Mouse (Mus musculus): ENCODE results near the gene Il18bp.
"Not testable (repeated sequence)": the region's sequence is repeated elsewhere in the genome, so short reads cannot be mapped to it uniquely, and the experiment has no call there.

Gene Il18bp

DNA sequence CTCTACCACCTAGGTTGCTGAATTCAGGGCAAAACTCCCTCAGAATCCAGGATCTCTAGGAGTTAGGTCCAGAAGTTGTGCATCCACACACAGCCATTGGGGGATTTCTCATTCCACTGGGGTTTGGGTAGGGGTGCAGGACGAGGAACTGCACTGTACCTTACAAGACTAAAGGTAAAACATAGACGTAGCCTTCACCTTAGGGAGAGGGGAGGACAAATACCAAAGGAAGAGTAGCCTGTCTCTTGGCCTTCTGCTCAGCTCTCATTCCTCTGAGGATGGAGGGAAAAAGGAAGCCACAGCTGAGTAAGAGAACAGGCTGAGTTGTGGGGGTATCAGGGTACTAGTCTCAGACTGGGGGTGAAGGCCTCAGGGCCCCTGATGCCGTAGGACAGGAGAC is at the start of gene Il18bp:
Gene Il18bp (minus strand): TSS at position 101 of the 400 bp plus-strand sequence.
- DNase-seq (ENCODE audit: low spot score in 2 of 2), result no peak

DNA sequence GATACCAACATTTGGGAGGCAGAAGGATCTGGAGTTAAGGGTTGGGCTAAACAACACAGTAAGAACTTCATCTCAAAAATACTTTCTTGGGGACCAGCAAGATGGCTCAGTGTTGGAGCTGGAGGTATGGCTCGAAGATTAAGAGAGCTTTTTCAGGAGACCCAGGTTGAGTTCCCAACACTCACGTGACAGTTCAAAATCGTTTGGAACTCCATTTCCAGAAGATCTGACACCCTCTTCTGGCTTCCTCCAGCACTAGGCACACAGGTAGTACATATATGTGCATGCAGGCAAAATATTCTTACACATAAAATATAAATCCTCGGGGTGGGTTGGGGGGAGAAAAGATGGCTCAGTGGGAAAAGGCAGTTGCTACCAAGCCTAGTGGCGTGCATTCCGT is 47.9 kb upstream of the Il18bp start:
- DNase-seq (ENCODE audit: low spot score in 2 of 2), result no peak

DNA sequence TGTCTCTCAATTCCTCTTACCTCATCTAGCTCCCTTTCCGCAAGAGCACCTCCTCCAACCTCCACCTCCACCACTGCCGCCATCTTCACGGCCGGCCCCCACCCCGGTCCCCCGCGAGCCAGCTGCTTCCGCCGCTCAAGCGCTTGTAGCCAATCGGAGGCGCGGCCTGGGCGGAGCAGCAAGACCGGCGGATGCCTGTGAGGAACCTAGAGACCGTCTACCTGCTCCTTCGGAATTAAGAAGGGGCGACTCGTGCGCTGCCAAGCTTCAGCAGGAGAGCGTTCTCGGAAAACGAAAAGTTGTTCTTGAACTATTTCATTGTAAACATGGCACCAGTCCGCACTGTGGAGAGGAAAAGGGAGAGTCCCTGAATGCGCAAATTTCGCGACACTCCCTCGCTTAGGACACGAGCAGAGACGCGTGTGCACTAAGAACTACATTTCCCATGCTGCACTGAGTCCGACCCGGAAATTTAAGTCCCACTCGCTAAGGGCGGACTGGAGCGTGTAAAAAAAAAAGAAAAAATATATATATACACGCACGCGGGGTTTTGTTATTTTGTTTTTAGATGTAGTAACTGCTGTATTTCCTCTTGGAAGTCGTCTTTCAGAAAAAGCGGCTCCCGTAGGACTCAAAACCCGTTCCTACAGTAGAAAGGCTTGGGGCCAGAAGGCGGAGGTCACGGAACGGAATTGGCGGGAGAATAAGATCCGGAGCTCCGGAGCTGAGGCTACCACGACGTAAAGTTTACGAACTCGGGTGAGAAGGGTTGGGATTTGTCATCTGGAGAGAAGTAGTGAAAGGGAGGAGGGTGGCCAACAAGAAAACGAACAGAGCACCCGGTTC is 46.8 kb upstream of the Il18bp start, which contains the start of the genes Rnf121, Xndc1 and Xntrpc:
Gene Rnf121 (minus strand): TSS at position 424 of the 846 bp plus-strand sequence.
Gene Xndc1 (plus strand): TSS at position 466 of the 846 bp plus-strand sequence.
Gene Xntrpc (plus strand): TSS at position 668 of the 846 bp plus-strand sequence.
- peak; percentile 88 to 92 for DNase-seq (ENCODE audit: low spot score in 2 of 2)

DNA sequence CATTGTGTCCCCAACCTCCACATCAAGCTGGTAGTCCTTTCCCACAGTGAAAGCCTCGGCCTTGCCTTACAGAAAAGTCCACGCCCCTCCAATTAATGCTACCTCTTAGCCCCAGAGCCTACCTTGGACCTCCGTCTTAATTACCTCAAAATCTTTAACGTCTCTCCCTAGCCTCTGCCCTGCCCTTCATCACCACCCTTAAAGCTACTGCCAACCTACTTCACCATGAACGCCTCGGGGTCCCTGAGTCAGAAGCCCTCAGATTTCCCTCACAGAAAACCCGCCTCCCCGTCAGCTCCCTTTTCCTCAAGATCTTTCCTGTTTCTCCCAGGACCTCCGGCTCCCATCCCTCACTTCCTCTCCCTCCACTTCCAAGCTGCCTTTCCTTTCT is 46.2 kb upstream of the Il18bp start:
- no peak for DNase-seq (ENCODE audit: low spot score in 2 of 2)

DNA sequence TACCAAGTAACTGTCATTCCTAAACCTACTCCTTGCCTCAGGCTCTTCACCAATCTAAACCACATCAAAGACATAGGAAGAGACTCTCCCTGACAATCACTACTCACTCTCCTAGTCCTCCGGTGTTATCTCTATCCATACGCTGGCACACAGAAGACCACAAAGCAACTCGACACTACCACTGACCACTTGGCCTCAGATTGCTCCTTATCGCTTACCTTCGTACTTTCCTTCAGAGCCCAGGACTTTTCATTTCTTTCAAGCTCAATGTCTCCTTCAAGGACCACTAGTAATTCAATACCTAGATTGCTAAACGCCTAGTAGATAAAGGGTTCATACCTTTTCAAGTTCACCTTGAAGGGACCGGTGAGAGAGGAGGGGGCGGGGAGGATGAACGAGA is 45.4 kb upstream of the Il18bp start:
- no peak for DNase-seq (ENCODE audit: low spot score in 2 of 2)

DNA sequence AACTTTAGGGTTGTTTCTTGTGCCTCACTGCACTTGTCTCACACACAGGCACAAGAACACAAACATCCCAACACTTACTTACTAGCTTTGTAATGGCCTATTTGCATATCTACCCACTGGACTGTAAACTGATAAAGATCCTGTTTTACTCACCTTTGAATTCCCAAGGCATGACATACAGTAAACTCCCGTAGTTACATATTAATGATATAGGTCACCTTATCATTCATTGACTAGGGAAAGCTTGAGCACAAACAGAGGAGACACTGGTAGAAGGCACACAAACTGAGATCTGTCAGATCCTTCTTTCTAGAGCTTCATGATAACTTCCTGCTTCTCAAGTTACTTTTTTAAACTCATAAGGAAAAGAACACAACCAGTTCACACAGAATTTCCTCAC is 43.7 kb upstream of the Il18bp start:
- DNase-seq (ENCODE audit: low spot score in 2 of 2), result no peak

DNA sequence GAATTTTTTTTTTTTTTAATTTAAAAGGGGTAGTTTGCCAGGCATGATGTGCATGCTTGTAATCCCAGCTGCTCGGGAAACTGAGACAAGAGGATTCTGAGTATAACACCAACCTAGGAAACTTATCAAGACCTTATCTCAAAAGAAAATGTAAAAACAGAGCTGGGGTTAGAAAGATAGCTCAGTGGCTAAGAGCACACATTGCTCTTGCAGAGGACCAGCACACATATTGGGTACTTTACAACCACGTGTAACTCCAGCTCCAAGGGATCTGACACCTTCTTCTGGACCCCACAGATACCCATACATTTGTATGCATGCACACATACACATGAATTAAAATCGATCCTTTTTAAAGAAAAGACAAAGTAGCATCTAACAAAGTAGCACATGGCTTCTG is 42.9 kb upstream of the Il18bp start:
- DNase-seq (ENCODE audit: low spot score in 2 of 2), result no peak

DNA sequence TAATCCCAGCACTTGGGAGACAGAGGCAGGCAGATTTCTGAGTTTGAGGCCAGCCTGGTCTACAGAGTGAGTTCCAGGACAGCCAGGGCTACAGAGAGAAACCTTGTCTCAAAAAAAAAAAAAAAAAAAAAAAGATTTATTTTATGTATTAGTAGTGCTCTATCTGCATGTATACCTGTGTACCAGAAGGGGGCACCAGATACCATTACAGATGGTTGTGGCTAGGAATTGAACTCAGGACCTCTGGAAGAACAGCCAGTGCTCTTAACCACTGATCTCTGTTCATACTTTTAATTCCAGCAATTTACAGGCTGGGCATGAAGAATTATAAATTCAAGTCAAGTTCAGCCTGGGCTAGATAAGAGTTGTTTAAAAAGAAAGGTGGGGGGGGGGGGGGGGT is 30.0 kb upstream of the Il18bp start:
- DNase-seq (ENCODE audit: low spot score in 2 of 2), result not testable (repeated sequence)

DNA sequence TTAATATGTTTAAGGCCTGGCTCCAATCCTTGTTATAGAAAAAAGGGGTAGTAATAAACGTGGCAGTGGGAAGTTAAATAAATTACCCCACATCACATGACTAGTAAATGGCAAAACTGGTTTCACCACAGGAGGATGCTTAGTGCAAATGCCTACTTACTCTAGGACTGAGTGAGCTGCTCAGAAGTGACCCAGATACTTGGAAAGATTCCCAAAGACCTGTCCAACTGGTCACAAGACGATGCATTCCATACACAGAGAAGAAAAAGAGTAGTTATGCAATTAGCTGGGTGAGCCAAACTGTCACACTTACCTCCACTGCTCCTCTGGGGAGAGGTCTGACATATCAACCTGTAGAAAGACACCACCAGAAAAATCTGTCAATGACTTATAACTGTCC is 23.8 kb upstream of the Il18bp start:
- no peak for DNase-seq (ENCODE audit: low spot score in 2 of 2)

DNA sequence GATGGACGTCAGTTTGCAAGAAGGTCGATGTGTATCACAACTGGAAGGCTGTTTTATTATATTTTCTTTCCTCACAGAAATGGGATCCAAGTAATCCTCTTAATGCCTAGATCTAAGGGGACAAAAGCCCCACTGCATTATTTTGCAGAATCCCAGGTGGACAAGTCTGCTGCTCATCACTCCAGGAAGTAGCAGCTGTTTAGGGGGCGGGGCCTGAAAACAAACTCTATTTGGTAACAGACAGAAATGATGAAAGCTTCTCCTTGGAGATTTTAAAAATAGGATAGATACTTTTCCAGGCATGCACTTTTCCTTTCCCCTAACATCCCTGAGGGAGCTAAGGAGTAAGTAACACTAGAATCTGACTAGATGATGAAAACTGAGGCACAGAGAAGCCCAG is 18.8 kb upstream of the Il18bp start:
- no peak for DNase-seq (ENCODE audit: low spot score in 2 of 2)

DNA sequence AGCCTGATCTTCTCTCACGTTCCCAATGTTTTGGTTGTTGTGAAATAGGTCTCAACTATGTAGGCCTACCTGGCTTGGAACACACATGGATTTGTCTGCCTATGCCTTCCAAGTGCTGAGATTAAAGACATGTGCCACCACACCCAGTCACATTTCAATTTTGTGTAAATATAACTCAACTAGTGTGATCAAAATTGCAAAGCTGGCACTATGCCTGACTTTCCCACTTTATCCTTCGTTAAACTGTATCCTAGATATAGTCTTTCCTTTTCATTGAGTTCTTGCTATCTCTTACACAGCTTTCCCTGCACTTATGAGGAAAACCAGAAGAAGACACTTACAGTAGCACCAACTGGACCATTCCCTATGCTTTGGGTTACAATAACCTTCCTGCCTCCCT is 17.0 kb upstream of the Il18bp start:
- DNase-seq (ENCODE audit: low spot score in 2 of 2), result no peak

DNA sequence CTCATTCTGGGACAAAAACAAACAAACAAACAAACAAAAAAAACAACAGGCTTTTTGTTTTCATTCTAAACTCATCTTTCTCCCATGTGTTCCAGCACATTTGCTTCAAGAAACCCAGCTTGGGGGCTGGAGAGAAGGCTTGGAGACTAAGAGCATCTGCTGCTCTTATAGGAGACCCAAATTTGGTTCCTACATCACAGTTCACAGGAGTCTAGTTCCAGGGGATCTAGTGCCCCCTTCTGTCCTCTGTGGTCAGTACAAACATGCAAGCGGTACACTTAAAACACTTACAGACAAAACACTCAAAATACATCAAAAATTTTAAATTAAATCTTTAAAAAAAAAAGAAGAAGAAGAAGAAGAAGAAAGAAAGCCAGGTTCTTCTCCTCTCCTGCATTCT is 16.4 kb upstream of the Il18bp start:
- no peak for DNase-seq (ENCODE audit: low spot score in 2 of 2)

DNA sequence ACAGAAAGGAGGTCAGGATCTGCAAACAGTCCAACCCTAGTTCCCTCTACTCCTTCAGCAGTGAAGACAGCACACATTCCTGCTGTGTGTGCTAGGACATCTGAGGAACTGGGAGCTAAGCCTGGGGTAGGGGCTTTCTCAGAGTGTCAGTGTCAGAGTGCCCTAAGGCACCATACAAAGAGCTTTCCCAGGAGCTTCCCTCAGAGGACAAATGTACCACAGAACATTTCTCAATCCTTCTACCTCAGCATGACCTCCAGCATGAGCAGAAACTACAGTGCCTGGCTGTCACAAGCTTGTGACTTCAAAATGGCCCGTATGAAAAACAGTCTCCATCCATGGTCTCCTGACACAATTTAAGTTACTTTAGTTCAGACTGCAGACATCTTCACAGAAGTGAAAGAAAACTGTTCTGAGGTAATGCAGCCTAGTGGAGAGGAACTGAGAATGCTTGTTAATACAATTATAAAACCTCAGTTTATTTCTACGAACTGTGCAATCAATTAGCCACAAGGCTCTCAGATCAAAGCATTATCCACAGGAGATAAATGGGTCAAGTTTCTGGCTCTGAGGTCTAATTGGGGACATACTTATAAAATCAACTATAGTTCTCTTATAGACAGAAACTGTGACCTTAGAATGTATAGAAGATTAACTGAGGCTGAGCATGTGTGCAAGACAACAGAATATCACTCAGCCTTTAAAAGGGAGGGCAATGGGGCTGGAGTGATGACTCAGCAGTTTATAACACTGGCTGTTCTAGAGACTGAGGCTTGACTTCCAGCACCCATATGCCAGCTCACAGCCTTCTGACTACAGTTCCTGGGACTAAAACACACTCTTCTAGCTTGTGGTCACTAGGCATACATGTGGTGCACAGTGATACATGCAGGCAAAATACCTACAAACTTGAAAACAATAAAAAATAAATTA is 7.0 kb upstream of the Il18bp start:
- DNase-seq (ENCODE audit: low spot score in 2 of 2), result no peak

DNA sequence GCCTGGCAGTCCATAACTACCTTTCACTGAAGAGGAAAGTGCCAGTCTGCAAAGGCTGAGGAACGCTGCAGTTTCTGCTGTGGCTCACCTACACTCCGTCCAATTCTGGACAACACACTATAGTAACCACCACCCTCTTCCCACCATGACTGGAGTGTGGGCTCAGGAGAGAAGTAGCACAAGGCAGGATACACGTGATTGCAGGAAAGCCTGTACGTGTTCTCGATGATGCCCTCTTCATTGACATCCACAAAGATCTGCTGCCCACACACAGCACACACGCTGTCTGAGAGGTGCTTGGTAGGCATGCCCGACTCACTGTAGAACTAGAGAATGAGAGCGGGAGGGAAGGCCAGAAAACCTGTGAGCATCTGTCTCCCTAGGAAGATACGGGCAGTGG is 5.3 kb upstream of the Il18bp start:
- no peak for DNase-seq (ENCODE audit: low spot score in 2 of 2)

DNA sequence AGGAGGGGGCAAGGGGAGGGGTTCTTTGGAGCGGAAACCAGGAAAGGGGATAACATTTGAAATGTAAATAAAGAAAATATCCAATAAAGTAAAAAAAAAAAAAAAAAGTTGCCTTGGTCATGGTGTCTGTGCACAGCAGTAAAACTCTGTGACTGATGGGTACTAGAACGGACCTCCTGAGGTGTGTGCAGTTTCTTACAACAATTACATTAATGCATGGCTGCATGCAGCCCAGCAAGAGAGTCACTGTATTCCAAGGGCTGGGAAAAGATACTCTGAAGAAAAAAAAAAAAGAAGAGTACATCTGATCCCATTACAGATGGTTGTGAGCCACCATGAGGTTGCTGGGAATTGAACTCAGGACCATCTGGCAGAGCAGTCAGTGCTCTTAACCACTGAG is 2.4 kb upstream of the Il18bp start:
- DNase-seq (ENCODE audit: low spot score in 2 of 2), result not testable (repeated sequence)

DNA sequence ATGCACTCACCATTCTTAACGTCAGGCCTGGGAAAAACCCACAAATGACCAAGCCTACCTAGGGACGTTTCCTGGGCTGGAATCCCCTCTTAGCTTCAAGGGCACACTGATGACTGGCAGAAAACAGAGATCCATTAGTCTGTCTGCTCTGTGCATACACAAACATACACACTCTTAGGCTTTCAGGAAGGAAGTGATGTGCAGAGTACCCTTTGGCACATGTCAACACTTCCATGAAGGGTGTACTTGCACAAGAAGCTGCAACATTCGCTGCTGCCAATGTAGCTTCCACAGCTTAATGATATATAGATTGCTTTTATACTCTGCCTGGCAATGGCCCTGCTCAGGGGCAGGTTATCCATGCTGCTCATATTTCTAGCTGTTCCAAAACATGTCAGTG is 872 bp upstream of the Il18bp start:
- DNase-seq (ENCODE audit: low spot score in 2 of 2), result no peak

DNA sequence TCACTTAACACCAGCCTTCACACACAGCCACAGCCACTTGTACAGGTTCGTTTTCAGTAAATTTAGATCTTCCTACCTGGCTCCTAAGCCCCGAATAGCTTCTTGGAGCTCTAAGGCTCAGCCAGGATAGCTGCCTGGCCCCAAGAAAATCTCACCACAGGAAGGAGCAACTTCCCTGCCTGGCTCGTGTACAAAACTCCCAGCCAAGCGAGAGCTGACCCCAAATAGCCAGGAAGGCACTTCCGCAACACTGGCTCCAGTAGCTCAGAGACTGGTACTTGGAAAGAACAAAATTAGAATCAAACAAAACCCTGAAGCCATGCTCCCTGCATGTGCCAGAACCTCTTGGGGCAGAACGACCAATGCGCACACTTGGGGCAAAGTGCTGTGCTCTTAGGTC is 456 bp downstream of the Il18bp start:
- DNase-seq (ENCODE audit: low spot score in 2 of 2), result no peak

DNA sequence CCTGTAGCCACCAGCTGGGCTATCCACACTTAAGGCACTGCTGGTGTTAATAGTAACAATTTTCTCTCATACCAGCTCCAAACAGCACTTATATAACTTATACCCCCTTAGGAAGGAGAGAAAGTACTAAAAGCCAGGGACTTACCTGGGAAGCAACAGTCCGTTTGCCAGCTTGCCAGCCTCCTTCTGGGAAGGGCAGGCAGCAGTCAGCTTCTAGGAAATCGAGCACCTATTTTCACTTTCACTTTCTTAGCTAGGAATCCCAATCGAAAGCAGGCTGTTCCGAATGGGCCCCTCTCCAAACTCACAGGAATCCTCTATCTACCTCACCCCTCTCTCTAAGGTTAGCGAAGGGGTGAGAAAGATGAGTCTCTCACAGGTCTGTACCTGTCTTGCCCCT is 1.0 kb downstream of the Il18bp start:
- no peak for DNase-seq (ENCODE audit: low spot score in 2 of 2)

DNA sequence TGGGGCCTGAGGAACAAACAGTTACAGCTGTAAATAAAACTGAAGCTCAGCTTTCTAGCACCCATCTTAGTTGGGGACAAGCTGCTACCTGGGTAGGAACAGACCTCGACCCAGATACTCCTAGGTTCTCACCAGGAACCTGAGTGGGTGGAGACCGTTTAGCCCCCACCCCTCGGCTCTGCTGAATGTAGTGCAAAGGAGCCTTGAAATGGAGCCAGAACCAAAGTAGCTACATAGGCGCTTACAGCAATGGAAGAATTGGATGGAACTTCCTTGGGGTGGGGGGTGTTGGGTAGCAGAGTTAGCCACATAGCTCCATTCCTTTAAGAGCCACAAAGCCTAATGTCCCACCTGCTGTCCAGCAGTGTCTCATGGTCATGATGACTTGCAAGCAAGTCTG is 1.6 kb downstream of the Il18bp start:
- no peak for DNase-seq (ENCODE audit: low spot score in 2 of 2)

DNA sequence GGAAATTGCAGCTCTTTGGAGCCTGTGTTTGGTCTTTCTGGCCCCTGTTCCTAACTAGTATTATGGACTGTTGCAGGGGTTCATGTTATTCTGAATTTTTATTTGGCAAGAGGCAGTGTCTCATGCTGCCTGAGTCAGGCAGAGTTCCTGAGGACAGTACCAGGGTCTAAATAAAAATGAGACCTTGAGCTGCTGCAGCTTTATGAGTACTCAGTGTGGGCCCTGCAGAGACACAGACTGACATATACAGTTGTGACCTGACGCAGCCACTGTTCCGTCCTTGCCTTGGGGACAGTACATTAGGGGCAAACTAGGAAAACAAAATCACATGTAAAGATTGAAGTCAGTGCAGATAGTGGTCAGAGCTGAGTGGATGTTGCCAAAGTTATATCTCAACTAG is 3.5 kb downstream of the Il18bp start:
- DNase-seq (ENCODE audit: low spot score in 2 of 2), result no peak

DNA sequence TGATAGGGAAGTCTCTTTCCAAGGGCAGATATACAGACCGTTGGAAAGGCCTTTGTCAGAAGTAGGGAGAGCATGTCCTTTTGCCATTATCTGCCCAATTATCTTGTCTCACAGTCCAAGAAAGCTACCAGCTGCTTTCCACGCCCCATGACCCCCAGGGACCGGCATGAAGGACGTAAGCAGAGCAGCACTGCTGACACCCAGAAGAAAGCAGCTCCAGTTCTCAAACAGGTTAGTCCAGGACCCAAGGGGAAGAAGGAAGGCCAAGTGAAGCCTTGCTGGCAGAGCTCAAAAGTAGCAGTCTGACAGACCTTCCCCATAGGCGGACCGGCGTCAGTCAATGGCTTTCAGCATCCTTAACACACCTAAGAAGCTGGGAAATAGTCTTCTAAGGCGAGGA is 5.1 kb downstream of the Il18bp start:
- no peak for DNase-seq (ENCODE audit: low spot score in 2 of 2)

DNA sequence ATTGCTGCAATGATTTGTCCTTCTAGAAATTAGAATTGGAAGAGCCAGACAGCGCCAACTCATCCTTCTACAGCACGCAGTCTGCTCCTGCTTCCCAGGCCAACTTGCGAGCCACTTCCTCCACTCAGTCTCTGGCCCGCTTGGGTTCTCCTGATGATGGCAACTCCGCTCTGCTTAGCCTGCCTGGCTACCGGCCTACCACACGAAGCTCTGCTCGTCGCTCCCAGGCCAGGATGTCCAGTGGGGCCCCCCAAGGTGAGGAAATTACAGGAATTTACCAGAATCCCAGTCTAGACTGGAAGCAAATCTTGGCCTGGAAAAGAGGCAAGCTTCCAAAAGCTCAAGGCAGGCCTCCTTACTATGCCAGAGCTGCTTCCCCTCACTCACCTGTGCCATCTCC is 6.6 kb downstream of the Il18bp start:
- DNase-seq (ENCODE audit: low spot score in 2 of 2), result no peak

DNA sequence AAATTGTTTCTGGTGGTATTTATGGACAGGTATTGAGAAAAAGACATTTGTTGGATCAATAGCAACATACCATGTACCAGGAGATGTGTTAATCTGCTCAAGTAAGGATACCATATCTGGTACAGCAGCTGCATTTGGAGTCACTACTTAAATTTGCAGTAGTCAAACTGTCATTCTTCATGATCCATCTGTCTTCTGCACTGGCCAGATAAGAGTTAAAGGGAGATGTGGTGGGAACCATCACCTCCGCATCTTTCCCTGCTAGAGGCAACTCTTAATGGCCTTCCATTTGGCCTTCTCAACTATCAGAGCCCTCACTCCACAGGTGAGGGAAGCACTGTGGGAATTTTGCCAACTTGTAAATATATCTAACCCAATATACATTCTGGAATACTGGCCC is 12.0 kb downstream of the Il18bp start:
- DNase-seq (ENCODE audit: low spot score in 2 of 2), result no peak
